Mouse (Mus musculus): ENCODE results near the gene Gm3286.
"Not testable (repeated sequence)": the region's sequence is repeated elsewhere in the genome, so short reads cannot be mapped to it uniquely, and the experiment has no call there.

The Gm3286 gene

GRCm38 (mm10) chr5:95510458-95510857, at the start of gene Gm3286:
Gene Gm3286 (plus strand): TSS chr5:95510758.
- DNase-seq, result not testable (repeated sequence)
